Mouse (Mus musculus): ENCODE measurements around the gene Cdk1.
A peak's percentile ranks its signal among the peaks of the same experiment; 100 is the strongest.
"Not testable (repeated sequence)": the region's sequence is repeated elsewhere in the genome, so short reads cannot be mapped to it uniquely, and the experiment has no call there.

Cdk1 gene

DNA sequence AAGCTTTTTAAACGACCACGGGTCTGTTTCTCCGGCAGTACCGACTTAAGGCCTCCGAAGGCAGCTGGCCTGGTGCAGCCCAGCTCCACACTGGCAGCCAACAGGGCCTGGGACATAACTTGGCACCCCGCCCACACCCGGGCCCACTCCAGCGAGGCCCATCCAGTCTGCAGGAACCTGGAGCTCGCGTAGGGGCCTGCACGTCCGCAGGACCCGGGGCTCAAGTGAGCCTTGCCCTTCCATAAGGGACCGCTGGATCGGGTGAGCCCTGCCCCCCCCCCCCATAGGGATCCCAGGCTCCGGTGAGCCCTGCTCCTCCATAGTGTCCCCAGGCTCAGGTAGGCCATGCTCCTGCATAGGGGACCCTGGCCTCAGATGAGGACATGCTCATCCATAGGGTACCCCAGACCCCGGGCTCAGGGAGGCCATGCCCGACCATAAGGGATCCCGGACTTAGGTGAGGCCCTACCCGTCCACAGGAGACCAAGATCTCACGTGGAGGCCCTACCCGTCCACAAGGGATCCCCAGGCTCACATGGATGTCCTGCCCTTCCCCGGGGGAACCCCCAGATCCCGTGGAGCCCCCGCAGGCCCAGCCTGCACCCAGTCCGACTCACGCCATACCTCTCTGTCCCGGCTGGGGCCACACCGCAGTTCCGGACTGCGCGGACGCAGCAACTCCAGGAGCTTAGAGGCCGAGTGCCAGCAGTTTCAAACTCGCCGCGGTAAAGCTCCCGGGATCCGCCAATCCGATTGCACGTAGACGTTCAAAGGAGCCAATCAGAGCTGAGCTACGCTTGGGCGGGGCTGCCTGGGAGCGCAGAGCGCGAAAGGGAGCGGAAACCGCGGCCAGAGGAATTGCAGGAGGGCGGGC is at the start of gene Cdk1:
Gene Cdk1, minus strand, starts transcription at position 727 of the 874 bp plus-strand sequence.
- DNase-seq (ENCODE audit: low spot score) = peak; percentile 99

DNA sequence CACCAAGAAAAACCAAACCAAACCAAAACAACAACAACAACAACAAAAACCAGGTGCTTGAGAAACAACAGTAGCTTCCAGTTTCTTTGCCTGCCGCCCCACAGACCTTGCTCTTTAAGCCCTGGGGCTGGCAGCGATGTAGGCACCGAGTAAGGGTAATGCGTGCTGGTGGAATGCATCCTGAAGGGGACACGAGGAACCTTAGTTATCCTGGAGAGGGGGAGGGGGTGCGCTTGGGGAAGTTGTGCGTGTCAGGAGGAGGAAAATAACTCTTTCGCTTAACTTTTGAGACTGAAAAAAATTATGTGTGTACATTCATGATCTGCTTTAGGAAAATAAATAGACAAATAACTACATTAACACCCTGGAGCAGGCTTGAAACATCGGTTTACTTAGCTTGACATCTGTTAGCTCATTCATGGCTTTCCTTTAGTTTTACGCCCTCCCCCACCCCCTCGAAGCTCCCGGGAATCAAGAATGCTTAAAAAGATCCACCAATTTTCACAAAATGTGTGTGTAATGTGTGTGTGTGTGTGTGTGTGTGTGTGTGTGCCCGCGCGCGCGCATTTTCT is 47.2 kb upstream of the Cdk1 start:
- DNase-seq (ENCODE audit: low spot score) = peak; percentile 53

DNA sequence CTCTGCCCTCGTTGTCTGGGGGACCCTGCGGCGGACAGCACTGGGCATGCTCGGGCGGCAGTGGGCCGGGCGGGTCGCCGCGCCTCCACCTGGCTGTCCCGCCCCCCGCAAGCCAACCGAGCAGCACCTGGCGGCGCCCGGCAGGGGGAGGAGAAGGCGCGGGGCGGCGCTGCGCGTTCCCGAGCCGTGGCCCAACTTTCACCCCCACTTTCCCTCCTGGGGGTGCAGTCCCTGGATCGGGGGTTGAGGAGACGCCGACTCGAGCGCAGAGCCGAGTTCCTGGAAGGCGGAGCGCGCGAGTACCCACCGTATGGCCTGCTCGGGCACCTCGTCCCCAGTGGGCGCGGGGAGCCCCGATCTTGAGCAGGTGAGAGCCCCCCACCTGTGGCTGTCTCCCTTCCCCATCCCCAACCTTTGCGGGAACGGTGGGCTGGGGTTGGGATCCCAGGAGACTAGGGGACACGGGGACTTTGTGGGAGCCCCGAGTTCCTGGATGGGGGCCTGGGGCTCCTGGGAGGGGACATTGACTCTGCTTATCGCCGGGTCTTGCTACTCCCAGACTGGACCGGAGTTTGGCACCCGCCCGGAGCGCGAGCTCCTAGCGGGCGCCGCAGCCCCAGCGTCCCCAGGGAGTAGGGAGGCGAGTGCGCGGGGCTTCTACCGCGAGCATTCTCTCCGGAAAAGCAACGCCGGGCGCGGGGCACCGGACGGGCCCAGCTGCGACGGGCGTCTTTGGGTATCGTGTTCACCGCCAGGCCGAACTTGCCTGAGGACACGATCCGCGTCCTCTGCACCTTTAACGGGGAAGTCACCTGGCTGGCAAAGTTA is 46.2 kb upstream of the Cdk1 start, which contains the start of gene Ank3:
Gene Ank3, plus strand, starts transcription at position 11 of the 828 bp plus-strand sequence.
- peak; percentile 52 for DNase-seq (ENCODE audit: low spot score)

GRCm38 (mm10) chr10:69398197-69398762 is 45.5 kb upstream of the Cdk1 start:
- peak; percentile 45 for DNase-seq (ENCODE audit: low spot score)

DNA sequence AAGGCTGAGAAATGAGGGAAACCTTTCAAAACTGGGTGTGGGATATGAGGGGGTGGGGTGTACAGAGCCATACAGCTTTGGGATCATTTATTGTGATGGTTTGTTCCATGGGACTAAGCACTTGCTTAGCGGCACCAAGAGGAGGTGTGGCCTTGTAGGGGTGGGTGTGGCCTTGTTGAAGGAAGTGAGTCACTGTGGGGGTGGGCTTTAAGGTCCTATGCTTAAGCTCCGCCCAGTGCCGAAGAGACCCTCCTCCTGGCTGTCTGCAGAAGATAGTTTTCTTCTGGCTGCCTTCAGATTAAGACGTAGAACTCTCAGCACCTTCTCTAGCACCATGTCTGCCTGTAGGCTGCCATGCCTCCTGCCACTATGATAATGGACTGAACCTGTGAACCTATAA is 36.8 kb upstream of the Cdk1 start:
- DNase-seq (ENCODE audit: low spot score) = no peak

GRCm38 (mm10) chr10:69386767-69387166 is 34.0 kb upstream of the Cdk1 start:
- no peak for DNase-seq (ENCODE audit: low spot score)

DNA sequence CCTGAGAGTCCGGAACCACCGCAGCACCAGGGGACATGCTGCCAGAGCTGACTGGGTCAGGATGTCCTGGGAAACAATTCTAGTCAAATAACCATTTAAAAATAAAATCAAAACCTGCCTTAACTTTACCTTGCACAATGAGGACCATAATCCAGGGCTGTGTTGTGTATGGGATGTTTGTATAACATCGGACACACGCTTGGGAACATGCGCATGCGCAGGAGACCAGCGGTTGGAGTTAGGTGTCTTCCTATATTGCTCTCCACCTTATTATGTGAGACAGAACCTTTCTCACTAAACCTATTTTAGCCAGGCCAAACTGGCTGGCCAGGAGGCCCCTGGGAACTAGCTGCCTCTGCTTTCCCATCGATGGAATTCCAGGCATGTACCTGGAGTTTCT is 32.4 kb upstream of the Cdk1 start:
- DNase-seq (ENCODE audit: low spot score) = no peak

- DNase-seq (ENCODE audit: low spot score) = no peak
These were observed 31.9 kb upstream of the Cdk1 start for GRCm38 (mm10) chr10:69384640-69385039.

DNA sequence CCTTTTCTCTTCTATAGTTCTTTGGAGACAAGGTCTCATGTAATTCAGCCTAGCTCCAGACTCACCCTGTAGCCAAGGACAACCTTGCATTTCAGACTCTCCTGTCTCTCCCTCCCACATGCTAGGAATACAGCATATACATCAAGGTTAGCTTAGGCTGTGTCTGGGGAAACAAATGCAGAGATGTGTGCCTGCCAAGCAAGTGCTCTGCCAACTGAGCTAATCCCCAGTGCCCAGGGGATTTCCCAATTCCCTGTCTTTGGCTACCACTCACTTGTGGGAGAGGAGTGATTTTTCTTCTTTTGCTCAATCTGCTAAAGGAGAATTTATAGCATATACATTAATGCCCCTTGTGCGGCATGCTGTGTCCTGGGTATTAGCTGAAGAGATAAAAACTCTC is 30.4 kb upstream of the Cdk1 start:
- DNase-seq (ENCODE audit: low spot score) = no peak

GRCm38 (mm10) chr10:69375154-69375553 is 22.4 kb upstream of the Cdk1 start:
- DNase-seq (ENCODE audit: low spot score) = no peak

- DNase-seq (ENCODE audit: low spot score) = no peak
These were observed 21.2 kb upstream of the Cdk1 start for GRCm38 (mm10) chr10:69373796-69374550.

- no peak for DNase-seq (ENCODE audit: low spot score)
These were observed 19.3 kb upstream of the Cdk1 start for GRCm38 (mm10) chr10:69372061-69372460.

DNA sequence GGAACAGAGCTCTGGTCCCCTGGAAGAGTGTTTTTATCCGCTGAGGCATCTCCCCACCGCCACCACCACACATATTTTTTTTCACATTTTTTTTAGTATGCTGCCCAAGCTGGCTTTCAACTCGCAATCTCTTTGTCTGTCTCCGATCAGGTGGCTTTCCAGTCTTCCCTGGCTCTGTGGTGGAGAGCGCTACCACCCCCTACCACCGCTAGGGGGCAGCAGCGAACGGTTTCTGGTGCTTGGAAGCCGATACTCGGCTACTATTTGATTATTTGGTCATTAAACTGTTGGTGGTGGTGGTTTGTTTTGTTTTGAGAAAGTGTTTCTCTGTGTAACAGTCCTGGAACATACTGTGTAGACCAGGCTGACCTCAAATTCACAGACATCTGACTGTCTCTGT is 18.7 kb upstream of the Cdk1 start:
- peak; percentile 79 for DNase-seq (ENCODE audit: low spot score)

DNA sequence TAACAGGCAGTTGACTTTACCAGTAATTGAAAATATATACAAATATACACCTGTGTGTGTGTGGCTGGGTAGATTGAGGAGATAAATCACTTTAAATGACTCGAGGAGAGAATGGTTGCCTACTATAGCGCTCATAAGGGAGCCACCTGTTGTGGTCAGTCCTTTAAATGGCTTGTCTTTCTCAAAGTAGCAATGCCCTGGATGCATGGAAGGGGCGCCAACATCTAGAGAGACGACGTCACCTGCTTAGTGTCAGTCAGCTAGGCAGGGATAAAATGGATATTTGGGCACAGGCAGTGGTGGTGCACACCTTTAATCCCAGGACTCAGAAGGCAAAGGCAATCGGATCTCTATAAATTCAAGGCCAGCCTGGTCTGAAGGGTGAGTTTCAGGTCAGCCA is 16.6 kb upstream of the Cdk1 start:
- no peak for DNase-seq (ENCODE audit: low spot score)

DNA sequence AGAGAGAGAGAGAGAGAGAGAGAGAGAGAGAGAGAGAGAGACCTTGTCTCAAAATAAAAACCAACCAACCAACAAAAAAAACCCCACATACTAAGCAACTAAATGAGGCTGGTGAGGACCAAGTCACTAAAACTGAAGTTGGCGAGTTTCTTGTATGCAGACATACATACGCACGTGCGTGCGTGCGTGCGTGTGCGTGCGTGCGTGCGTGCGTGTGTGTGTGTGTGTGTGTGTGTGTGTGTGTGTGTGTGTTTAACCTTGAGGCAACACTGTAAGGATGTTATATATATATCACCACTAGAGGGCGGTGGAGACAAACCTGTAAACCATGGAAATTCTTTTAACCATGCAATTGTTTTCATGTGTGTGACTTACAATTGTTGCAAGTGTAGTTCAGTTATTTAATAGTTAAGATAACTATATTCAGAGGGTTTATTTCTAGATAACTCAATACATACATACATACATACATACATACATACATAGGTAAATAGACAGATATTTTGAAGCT is 14.2 kb upstream of the Cdk1 start:
- DNase-seq (ENCODE audit: low spot score) = peak; percentile 67

DNA sequence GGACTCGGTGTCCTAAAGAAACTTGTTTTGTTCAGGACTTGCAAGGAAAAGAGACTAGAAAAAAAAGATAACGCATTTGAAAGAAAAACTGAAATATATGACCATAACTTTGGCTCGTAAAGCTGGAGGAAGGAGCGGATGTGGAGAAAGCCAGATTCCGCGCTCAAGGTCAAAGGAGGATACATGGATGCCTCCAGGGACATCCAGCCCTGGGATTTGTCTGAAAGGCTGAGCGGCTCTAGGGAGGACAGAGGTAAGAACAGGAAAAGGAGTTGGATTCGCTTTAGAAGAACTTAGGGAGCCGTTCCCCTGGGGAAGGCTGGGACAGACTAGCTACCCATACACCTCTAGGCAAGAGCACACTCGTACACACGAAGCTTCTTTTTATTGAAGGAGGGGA is 13.5 kb upstream of the Cdk1 start:
- no peak for DNase-seq (ENCODE audit: low spot score)

- no peak for DNase-seq (ENCODE audit: low spot score)
These were observed 6.9 kb upstream of the Cdk1 start for GRCm38 (mm10) chr10:69359666-69360065.

DNA sequence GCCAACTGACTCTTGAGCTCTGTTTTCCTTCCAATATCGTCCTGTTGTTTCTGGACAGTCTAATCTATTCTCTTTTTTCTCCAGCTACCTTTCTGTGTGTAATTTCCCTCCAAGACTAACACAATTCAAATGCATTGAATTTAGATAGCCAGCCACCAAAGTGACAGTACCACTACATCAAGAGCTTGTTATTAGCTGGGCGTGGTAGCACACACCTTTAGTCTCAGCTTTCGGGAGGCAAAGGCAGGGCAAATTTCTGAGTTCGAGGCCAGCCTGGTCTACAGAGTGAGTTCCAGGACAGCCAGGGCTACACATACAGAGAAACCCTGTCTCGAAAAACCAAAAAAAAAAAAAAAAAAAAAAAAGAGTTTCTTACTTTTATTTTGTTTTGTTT is 345 bp upstream of the Cdk1 start:
- DNase-seq (ENCODE audit: low spot score) = not testable (repeated sequence)

GRCm38 (mm10) chr10:69351842-69352211 is 911 bp downstream of the Cdk1 start:
- DNase-seq (ENCODE audit: low spot score) = peak; percentile 32

- DNase-seq (ENCODE audit: low spot score) = peak; percentile 63
These were observed 1.5 kb downstream of the Cdk1 start for GRCm38 (mm10) chr10:69351071-69351841.

GRCm38 (mm10) chr10:69348206-69348605 is 4.5 kb downstream of the Cdk1 start:
- peak; percentile 54 for DNase-seq (ENCODE audit: low spot score)

Data from embryo, embryonic 10.5 days (tissue).